Mouse (Mus musculus): ENCODE data around the gene Tbc1d2.
A peak's percentile ranks its signal among the peaks of the same experiment; 100 is the strongest.

DNA sequence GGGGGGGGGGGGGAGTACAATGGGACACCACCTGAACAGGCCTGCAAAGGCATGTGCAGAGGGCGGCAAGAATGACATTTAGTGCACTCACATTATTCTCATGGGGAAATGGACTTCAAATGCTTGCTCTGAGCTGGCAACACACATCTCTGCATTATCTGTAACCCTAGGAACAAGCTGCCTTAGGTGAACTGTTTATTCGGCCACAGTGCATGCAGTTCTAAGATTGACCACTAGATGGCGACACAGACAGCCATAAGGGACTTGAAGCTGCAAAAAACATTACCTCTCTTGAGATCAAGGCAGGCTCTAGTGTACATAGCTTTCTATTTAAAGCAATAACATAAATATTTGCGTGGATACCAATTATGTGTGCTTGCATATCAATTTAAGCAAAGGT lies 38.8 kb downstream of the Tbc1d2 start:
- peak; percentile 80 for TF ChIP-seq CTCF (conservative IDR thresholded peaks at IDR 0.05; ENCODE audit: insufficient read depth, insufficient read length, low read depth, low read length)
- TF ChIP-seq POLR2A (IDR thresholded peaks at IDR 0.05; ENCODE audit: low read depth, low read length) = no peak
